In the genomic region with DNA sequence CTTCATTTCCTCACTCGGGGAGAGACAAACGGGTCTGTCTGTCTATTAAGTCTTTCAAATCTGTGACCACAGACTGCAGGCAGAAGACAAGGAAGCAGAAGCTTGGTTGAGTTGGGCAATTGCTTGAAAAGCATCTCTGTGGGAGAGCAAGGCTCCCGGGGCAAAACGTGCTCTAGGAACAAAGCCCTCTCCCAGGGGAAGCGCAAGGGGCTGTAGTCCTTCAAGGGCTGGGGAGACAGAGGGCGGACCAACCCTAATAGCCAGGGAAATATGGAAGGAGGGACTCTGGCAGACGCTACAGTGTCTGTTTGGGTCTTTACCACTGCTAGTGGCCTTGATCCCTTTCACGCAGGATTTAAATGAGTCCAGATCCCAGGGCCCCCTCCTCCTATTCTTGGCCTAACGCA, we compare ENCODE assay signal across 8 mouse cellular contexts.
DNase-seq lines count a peak whose midpoint lies in the region; ATAC-seq and TF ChIP-seq lines count a peak whose summit lies in the region.

No protein-coding gene starts in this region.

- no peak for TF ChIP-seq POLR2A in lung, adult 2 months (IDR thresholded peaks at IDR 0.05; ENCODE audit: borderline replicate concordance, extremely low read depth, low read depth, low read length)

- H3K27me3 ChIP-seq in embryonic facial prominence, embryonic 12.5 days = peaks cover 14% of the 10 kb centered on the region; the same call in 1 of the 2 replicates
- H3K27me3 ChIP-seq in hindbrain, embryonic 10.5 days (ENCODE audit: insufficient read depth, poor library complexity, severe bottlenecking) = peaks cover 40% of the 10 kb centered on the region
- peaks cover 44% of the 10 kb centered on the region for H3K27me3 ChIP-seq in megakaryocyte, embryonic 14.5 days (replicated peaks)

- no peak overlapping the region for H3K27ac ChIP-seq in embryonic facial prominence, embryonic 12.5 days
- H3K27ac ChIP-seq in hindbrain, embryonic 10.5 days = peak overlapping the region; percentile 83

- DNase-seq in lung, adult 2 months = no peak
- no peak for DNase-seq in lung, adult 18-20 months
- peak; percentile 54 for DNase-seq in hindbrain, embryonic 10.5 days (ENCODE audit: low spot score)
- no peak for DNase-seq in urinary bladder, postnatal 4 days (ENCODE audit: low spot score in 2 of 2)
- DNase-seq in right cerebral cortex, adult 18-20 months = no peak
- no peak for DNase-seq in ovary, adult 18-20 months (ENCODE audit: low spot score)

- no peak for TF ChIP-seq CTCF in lung, adult 2 months (IDR thresholded peaks at IDR 0.05; ENCODE audit: insufficient read depth, low read length)

- no peaks in the 10 kb centered on the region for H3K36me3 ChIP-seq in embryonic facial prominence, embryonic 12.5 days
- H3K36me3 ChIP-seq in hindbrain, embryonic 10.5 days = no peaks in the 10 kb centered on the region
- H3K36me3 ChIP-seq in megakaryocyte, embryonic 14.5 days (replicated peaks; ENCODE audit: low read length) = no peaks in the 10 kb centered on the region

- no peak for ATAC-seq in embryonic facial prominence, embryonic 12.5 days (ENCODE audit: insufficient number of reproducible peaks, insufficient read depth, low FRiP score, low TSS enrichment)

- no peak overlapping the region for H3K9ac ChIP-seq in embryonic facial prominence, embryonic 12.5 days

- no peaks in the 10 kb centered on the region for H3K9me3 ChIP-seq in embryonic facial prominence, embryonic 12.5 days
- H3K9me3 ChIP-seq in hindbrain, embryonic 10.5 days = no peaks in the 10 kb centered on the region
- peaks cover 32% of the 10 kb centered on the region for H3K9me3 ChIP-seq in megakaryocyte, embryonic 14.5 days

- H3K4me1 ChIP-seq in lung, adult 2 months (ENCODE audit: control insufficient read depth, insufficient read depth, low read length) = no peaks in the 10 kb centered on the region
- peaks cover 9% of the 10 kb centered on the region for H3K4me1 ChIP-seq in embryonic facial prominence, embryonic 12.5 days
- peaks cover 26% of the 10 kb centered on the region for H3K4me1 ChIP-seq in hindbrain, embryonic 10.5 days (replicated peaks)
- H3K4me1 ChIP-seq in megakaryocyte, embryonic 14.5 days = peaks cover 11% of the 10 kb centered on the region

- H3K4me3 ChIP-seq in lung, adult 2 months (replicated peaks; ENCODE audit: extremely low read depth, low read depth, low read length) = peak overlapping the region; percentile 32
- 0 out of 2 replicates have a peak overlapping the region, but pooled peaks have one; percentile 15 for H3K4me3 ChIP-seq in embryonic facial prominence, embryonic 12.5 days
- H3K4me3 ChIP-seq in hindbrain, embryonic 10.5 days = peak overlapping the region; percentile 47
- peak overlapping the region; percentile 84 for H3K4me3 ChIP-seq in megakaryocyte, embryonic 14.5 days (replicated peaks)

- H3K4me2 ChIP-seq in embryonic facial prominence, embryonic 12.5 days (replicated peaks) = peak overlapping the region; percentile 45

- 19% methylated on average over 9 of the region's 9 CpGs for WGBS in lung, adult 2 months
- 8% methylated on average over 9 of the region's 9 CpGs for WGBS in embryonic facial prominence, embryonic 12.5 days
- 2% methylated on average over 9 of the region's 9 CpGs for WGBS in hindbrain, embryonic 10.5 days

Comparison
In these comparisons a context has a peak if more than half of its experiments do, and no peak if none do; other contexts are left out.
1. H3K4me3 ChIP-seq: peak in every context shown above with its lines; median percentile 84 in megakaryocyte, embryonic 14.5 days; 47 in hindbrain, embryonic 10.5 days; 32 in lung, adult 2 months; 15 in embryonic facial prominence, embryonic 12.5 days.